Mouse (Mus musculus) spleen, embryonic (tissue): Measurements from ENCODE around the gene Parp14.
"Not testable (repeated sequence)": the region's sequence is repeated elsewhere in the genome, so short reads cannot be mapped to it uniquely, and the experiment has no call there.

Source experiments
- CTCF ChIA-PET: fragments of 350-600 bp; sonication (Branson Sonifier 250); formaldehyde crosslinking; loops from one replicate; lab custom pipeline; 2022; lab: Charles Lee

Gene Parp14

GRCm38 (mm10) chr16:35871048-35871851 lies at the start of gene Parp14:
Gene Parp14, minus strand, starts transcription at chr16:35871544.
- CTCF ChIA-PET: interaction anchor here (0.5 to 1.0 kb wide), 3 partner anchors 69 to 122 kb away, joined by 3 to 11 read pairs (median 7); no protein-coding TSS in a partner anchor

GRCm38 (mm10) chr16:35918721-35919543 lies 47.6 kb upstream of the Parp14 start:
- CTCF ChIA-PET: interaction anchor here (0.6 to 0.9 kb wide), 2 partner anchors 15 kb away, joined by 3 to 5 read pairs; no protein-coding TSS in a partner anchor

GRCm38 (mm10) chr16:35914301-35914700 lies 43.0 kb upstream of the Parp14 start:
- CTCF ChIA-PET: no interaction called here

- CTCF ChIA-PET: no interaction called here
These were observed 42.2 kb upstream of the Parp14 start for GRCm38 (mm10) chr16:35913526-35913925.

GRCm38 (mm10) chr16:35911449-35911848 lies 40.1 kb upstream of the Parp14 start:
- CTCF ChIA-PET: no interaction called here

GRCm38 (mm10) chr16:35907432-35908201 lies 36.3 kb upstream of the Parp14 start:
- CTCF ChIA-PET: interaction anchor here (0.5 kb wide), 2 partner anchors 42 to 64 kb away, joined by 3 read pairs; no protein-coding TSS in a partner anchor

GRCm38 (mm10) chr16:35906887-35907286 lies 35.5 kb upstream of the Parp14 start:
- CTCF ChIA-PET: no interaction called here

- CTCF ChIA-PET: no interaction called here
These were observed 34.6 kb upstream of the Parp14 start for GRCm38 (mm10) chr16:35905819-35906485.

- CTCF ChIA-PET: no interaction called here
These were observed 34.0 kb upstream of the Parp14 start for GRCm38 (mm10) chr16:35905355-35905754.

GRCm38 (mm10) chr16:35904121-35904736 lies 32.9 kb upstream of the Parp14 start:
- CTCF ChIA-PET: interaction anchor here (0.6 to 1.1 kb wide), 2 partner anchors 14 to 15 kb away, joined by 3 to 5 read pairs; no protein-coding TSS in a partner anchor

GRCm38 (mm10) chr16:35903014-35903640 lies 31.8 kb upstream of the Parp14 start:
- CTCF ChIA-PET: no interaction called here

- CTCF ChIA-PET: no interaction called here
These were observed 29.2 kb upstream of the Parp14 start for GRCm38 (mm10) chr16:35900541-35900940.

- CTCF ChIA-PET: no interaction called here
These were observed 23.7 kb upstream of the Parp14 start for GRCm38 (mm10) chr16:35894997-35895396.

- CTCF ChIA-PET: not testable (repeated sequence)
These were observed 20.3 kb upstream of the Parp14 start for GRCm38 (mm10) chr16:35891603-35892002.

- CTCF ChIA-PET: interaction anchor here (0.6 kb wide), 1 partner anchor 52 kb away, joined by 3 read pairs; no protein-coding TSS in a partner anchor
These were observed 19.3 kb upstream of the Parp14 start for GRCm38 (mm10) chr16:35890645-35891044.

- CTCF ChIA-PET: interaction anchor here (0.6 kb wide), 1 partner anchor 655 kb away, joined by 3 read pairs; no protein-coding TSS in a partner anchor
These were observed 17.6 kb upstream of the Parp14 start for GRCm38 (mm10) chr16:35888910-35889309.

GRCm38 (mm10) chr16:35888174-35888573 lies 16.8 kb upstream of the Parp14 start:
- CTCF ChIA-PET: no interaction called here

GRCm38 (mm10) chr16:35874416-35874815 lies 3.1 kb upstream of the Parp14 start:
- CTCF ChIA-PET: no interaction called here

GRCm38 (mm10) chr16:35872410-35873006 lies 1.2 kb upstream of the Parp14 start:
- CTCF ChIA-PET: interaction anchor here (0.6 kb wide), 1 partner anchor 69 kb away, joined by 3 read pairs; no protein-coding TSS in a partner anchor
